Mouse (Mus musculus) stomach, embryonic 14.5 days (tissue): ENCODE results near the gene Thpo. TPM values are rescaled to one million over a fixed set of nuclear protein-coding genes. Genes with fewer than 3 reads are reported as not detected.
A peak's percentile ranks its signal among the peaks of the same experiment; 100 is the strongest.

Experiments
- ATAC-seq: fragments of 200-750 bp; cut with Nextera tagmentation; 2 replicates; pipeline ENCODE4 v1.8.0; 2017; ENCODE audit warnings: low read depth, moderate TSS enrichment; ENCODE audit not compliant: insufficient number of reproducible peaks, insufficient read depth, low FRiP score
- H3K27ac ChIP-seq: fragments of 300-500 bp; sonication (generic); 2 replicates; pipeline ENCODE4 v1.5.1; 2014; ENCODE audit warnings: mild to moderate bottlenecking, low read length, moderate library complexity, mixed read lengths
- H3K27me3 ChIP-seq: fragments of 300-500 bp; sonication (generic); 2 replicates; pipeline ENCODE4 v1.6.1; 2014; ENCODE audit warnings: low read length, control low read depth, mixed read lengths; ENCODE audit not compliant: control insufficient read depth, insufficient read depth
- H3K36me3 ChIP-seq: fragments of 300-500 bp; sonication (generic); 2 replicates; pipeline ENCODE4 v1.6.1; 2014; ENCODE audit warnings: mild to moderate bottlenecking, control low read depth, low read length, moderate library complexity, mixed read lengths; ENCODE audit not compliant: control insufficient read depth, insufficient read depth
- H3K4me1 ChIP-seq: fragments of 300-500 bp; sonication (generic); 2 replicates; pipeline ENCODE4 v1.6.1; 2014; ENCODE audit warnings: low read length, control low read depth, mixed read lengths; ENCODE audit not compliant: control insufficient read depth, insufficient read depth
- H3K4me2 ChIP-seq: fragments of 300-500 bp; sonication (generic); replicated peaks from 2 replicates; pipeline ENCODE4 v1.6.1; 2014; ENCODE audit warnings: low read depth, low read length, control low read depth
- H3K4me3 ChIP-seq: fragments of 300-500 bp; sonication (generic); 2 replicates; pipeline ENCODE4 v1.5.1; 2014; ENCODE audit warnings: low read depth, low read length, control low read depth
- H3K9ac ChIP-seq: fragments of 300-500 bp; sonication (generic); replicated peaks from 2 replicates; pipeline ENCODE4 v1.6.1; 2014; ENCODE audit warnings: low read depth, mild to moderate bottlenecking, control low read depth, low read length, moderate library complexity, mixed read lengths
- H3K9me3 ChIP-seq: fragments of 300-500 bp; sonication (generic); 2 replicates; pipeline ENCODE4 v1.6.1; 2016; ENCODE audit warnings: low read depth, low read length, control low read depth; ENCODE audit not compliant: control insufficient read depth
- WGBS: fragments of 180-500 bp; shearing (Covaris S2); extraction: QIAGEN DNeasy Blood & Tissue Kit; methylation state at CpG from one replicate; pipeline ENCODE4 v1.1.7; 2014; 5-methylcytosine and 5-hydroxymethylcytosine counted together
- polyA plus RNA-seq: library from polyadenylated mRNA; unstranded; fragments of >200 nt; fragmentation: Nextera tagmentation; extraction: Ambion mirVana; gene quantifications from 2 replicates; pipeline ENCODE4 v1.2.1, GENCODE M21; 2014

Thpo gene
- polyA plus RNA-seq, 1 experiment from 2014 or later, result 0.88 TPM

- no peak overlapping the region for H3K27ac ChIP-seq
- no peak overlapping the region for H3K4me2 ChIP-seq
- 72% methylated on average over 5 of the region's 5 CpGs for WGBS
- no peak overlapping the region for H3K9ac ChIP-seq
- peaks cover 9% of the 10 kb centered on the region; the same call in 1 of the 2 replicates for H3K36me3 ChIP-seq
- peaks cover 19% of the 10 kb centered on the region for H3K4me1 ChIP-seq
- no peaks in the 10 kb centered on the region for H3K9me3 ChIP-seq
- no peak for ATAC-seq
- no peak overlapping the region for H3K4me3 ChIP-seq
- H3K27me3 ChIP-seq, result no peaks in the 10 kb centered on the region
Observed at GRCm38 (mm10) chr16:20699266-20699665, 35.0 kb downstream of the Thpo start.

- Histone ChIP-seq H3K9me3 (no peaks in the 10 kb centered on the region), H3K36me3 (peaks cover 11% of the 10 kb centered on the region), H3K27me3 (no peaks in the 10 kb centered on the region), H3K4me3 (peak overlapping the region; percentile 30), H3K27ac (no peak overlapping the region), H3K9ac (0 out of 2 replicates have a peak overlapping the region, but pooled peaks have one; percentile 6), H3K4me1 (peaks cover 7% of the 10 kb centered on the region), H3K4me2 (peak overlapping the region; percentile 65)
- 5% methylated on average over 46 of the region's 46 CpGs for WGBS
- peak; percentile 82 for ATAC-seq
Observed at GRCm38 (mm10) chr16:20695622-20696323, 38.5 kb downstream of the Thpo start.

- H3K4me1 ChIP-seq, result peaks cover 7% of the 10 kb centered on the region
- H3K27me3 ChIP-seq, result no peaks in the 10 kb centered on the region
- H3K27ac ChIP-seq, result no peak overlapping the region
- no peak for ATAC-seq
- WGBS, result 79% methylated on average over 8 of the region's 8 CpGs
- H3K9me3 ChIP-seq, result no peaks in the 10 kb centered on the region
- H3K4me3 ChIP-seq, result no peak overlapping the region
- peaks cover 21% of the 10 kb centered on the region for H3K36me3 ChIP-seq
- H3K4me2 ChIP-seq, result no peak overlapping the region
- H3K9ac ChIP-seq, result no peak overlapping the region
Observed at GRCm38 (mm10) chr16:20694781-20695180, 39.5 kb downstream of the Thpo start.

- peak; percentile 94 for ATAC-seq
- Histone ChIP-seq H3K9ac (peak within 1 kb of the TSS; percentile 55), H3K9me3 (no peaks in the 10 kb centered on the region), H3K36me3 (peaks cover 37% of the 10 kb centered on the region), H3K27me3 (no peaks in the 10 kb centered on the region), H3K27ac (peak within 1 kb of the TSS; percentile 84), H3K4me3 (peak within 1 kb of the TSS; percentile 56), H3K4me2 (peak within 1 kb of the TSS; percentile 69), H3K4me1 (peaks cover 7% of the 10 kb centered on the region)
- 1% methylated on average over 34 of the region's 37 CpGs for WGBS
Observed at GRCm38 (mm10) chr16:20693111-20693701, 41.1 kb downstream of the Thpo start, which contains the start of gene Fam131a. Fam131a (plus strand) TSS chr16:20693241.

DNA sequence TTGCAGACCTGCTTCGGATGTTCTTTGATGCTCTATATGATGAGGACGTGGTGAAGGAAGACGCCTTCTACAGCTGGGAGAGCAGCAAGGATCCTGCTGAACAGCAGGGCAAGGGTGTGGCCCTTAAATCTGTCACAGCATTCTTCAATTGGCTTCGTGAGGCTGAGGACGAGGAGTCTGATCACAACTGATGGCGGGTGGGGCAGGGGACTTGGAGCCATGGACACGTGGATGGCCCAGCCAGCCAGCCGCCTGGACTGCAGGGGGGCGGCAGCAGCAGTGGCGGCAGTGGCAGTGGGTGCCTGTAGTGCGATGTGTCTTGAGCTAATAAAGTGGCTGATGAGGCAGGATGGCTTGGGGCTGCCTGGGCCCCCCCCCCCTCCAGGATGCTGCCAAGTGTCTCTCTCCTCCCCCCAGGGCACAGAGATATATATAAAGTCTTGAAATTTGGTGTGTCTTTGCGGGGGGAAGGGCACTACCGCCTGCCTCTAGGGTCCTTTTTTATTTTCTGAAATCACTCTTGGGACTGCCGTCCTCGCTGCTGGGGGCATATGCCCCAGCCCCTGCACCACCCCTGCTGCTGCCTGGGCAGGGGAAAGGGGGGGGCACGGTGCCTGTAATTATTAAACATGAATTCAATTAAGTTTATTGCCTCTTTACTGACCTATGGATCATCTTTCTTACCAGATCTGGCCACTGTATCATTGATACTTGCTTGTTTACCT, 41.9 kb downstream of the Thpo start:
- Histone ChIP-seq H3K4me2 (peak overlapping the region; percentile 69; the same call in 1 of the 2 replicates), H3K9me3 (no peaks in the 10 kb centered on the region), H3K4me1 (peaks cover 7% of the 10 kb centered on the region), H3K9ac (no peak overlapping the region), H3K27me3 (no peaks in the 10 kb centered on the region), H3K4me3 (no peak overlapping the region), H3K27ac (no peak overlapping the region), H3K36me3 (peaks cover 45% of the 10 kb centered on the region)
- no peak for ATAC-seq
- WGBS, result 46% methylated on average over 16 of the region's 16 CpGs

GRCm38 (mm10) chr16:20691617-20692016, 42.7 kb downstream of the Thpo start:
- WGBS, result 83% methylated on average over 1 of the region's 1 CpGs
- peaks cover 7% of the 10 kb centered on the region for H3K4me1 ChIP-seq

DNA sequence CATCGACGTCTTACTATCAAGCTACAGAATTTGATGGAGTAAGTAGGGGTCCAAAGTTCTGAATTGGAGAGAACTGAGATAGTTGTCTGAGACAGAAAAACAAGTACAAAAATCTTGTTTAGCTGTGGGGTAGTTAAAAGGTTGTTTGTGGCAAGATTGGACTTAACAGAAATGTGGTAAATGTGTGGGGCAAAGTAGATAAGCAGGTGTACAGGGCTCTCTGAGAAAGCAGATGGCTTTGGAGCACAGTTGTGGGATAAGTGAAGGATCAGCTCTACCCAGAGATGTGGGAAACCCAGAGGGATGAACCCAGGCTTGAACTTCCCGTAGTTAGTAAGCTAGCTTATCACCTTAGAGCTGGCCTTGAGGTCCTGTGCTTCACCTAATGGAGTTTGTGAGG, 43.5 kb downstream of the Thpo start:
- no peak overlapping the region for H3K4me3 ChIP-seq
- H3K36me3 ChIP-seq, result peaks cover 61% of the 10 kb centered on the region
- no peak for ATAC-seq
- H3K27ac ChIP-seq, result no peak overlapping the region
- WGBS, result 83% methylated on average over 3 of the region's 3 CpGs
- H3K9me3 ChIP-seq, result no peaks in the 10 kb centered on the region
- no peaks in the 10 kb centered on the region for H3K27me3 ChIP-seq
- peaks cover 4% of the 10 kb centered on the region; the same call in 1 of the 2 replicates for H3K4me1 ChIP-seq
- no peak overlapping the region for H3K9ac ChIP-seq
- no peak overlapping the region for H3K4me2 ChIP-seq

More at GRCm38 (mm10) chr16:20691617-20692016, 42.7 kb downstream of the Thpo start:
- Histone ChIP-seq H3K36me3 (peaks cover 53% of the 10 kb centered on the region), H3K9ac (no peak overlapping the region), H3K9me3 (no peaks in the 10 kb centered on the region), H3K4me3 (no peak overlapping the region), H3K27me3 (no peaks in the 10 kb centered on the region), H3K4me2 (no peak overlapping the region), H3K27ac (no peak overlapping the region)
- ATAC-seq, result no peak

GRCm38 (mm10) chr16:20677974-20678675, 56.2 kb downstream of the Thpo start:
- WGBS, result 73% methylated on average over 10 of the region's 10 CpGs
- Histone ChIP-seq H3K4me2 (no peak overlapping the region), H3K4me3 (no peak overlapping the region), H3K4me1 (peaks cover 9% of the 10 kb centered on the region), H3K27ac (no peak overlapping the region), H3K9ac (no peak overlapping the region), H3K27me3 (no peaks in the 10 kb centered on the region), H3K9me3 (no peaks in the 10 kb centered on the region), H3K36me3 (peaks cover 82% of the 10 kb centered on the region)
- no peak for ATAC-seq
